Mouse (Mus musculus): ENCODE measurements around the gene Olfr281.

The Olfr281 gene

DNA sequence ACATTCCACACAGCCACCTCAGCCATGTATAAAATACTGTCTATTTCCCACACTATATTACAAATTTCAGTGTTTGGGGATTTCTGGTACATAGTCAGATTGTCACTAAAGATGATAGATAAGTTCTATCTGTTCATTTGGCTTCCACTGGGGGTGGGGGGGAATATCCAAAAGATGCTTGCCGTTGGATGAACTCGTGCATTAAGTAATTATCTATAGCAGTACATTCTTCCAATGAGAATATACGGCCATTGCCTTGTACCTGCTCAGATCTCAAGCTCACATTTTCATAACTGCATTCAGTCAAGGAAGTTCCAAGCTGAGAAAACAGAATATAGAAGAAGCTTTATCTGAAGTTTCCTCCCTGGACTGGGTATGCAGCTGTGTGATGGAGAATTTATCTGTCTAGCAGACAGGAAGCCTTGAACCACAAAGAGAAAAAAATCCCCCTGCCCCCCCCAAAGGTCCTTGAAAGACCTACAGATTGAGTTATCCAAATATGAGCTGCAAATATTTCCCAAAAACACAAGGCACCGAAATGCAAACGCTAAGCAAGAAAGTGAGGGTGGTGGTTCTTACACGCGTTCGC is 34.1 kb downstream of the Olfr281 start:
- DNase-seq, result no peak

DNA sequence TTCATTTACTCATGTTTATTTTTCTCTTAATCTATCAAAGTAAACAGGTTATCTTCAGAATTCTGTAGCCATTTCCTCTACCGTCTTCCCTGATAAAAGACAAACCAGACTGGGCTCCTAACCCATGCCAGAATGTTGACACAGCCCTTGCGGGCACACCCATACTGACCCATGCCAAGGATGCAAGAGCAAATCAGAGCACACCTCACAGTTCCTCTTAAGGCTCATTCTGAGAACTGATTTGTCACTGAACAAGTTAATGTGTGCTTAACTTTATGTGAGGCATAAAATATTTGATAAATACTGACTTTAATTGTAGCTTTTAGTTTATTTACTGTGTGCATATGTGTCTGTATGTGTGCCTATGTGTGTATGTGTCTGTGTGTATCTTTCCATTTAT is 38.9 kb downstream of the Olfr281 start:
- no peak for DNase-seq

DNA sequence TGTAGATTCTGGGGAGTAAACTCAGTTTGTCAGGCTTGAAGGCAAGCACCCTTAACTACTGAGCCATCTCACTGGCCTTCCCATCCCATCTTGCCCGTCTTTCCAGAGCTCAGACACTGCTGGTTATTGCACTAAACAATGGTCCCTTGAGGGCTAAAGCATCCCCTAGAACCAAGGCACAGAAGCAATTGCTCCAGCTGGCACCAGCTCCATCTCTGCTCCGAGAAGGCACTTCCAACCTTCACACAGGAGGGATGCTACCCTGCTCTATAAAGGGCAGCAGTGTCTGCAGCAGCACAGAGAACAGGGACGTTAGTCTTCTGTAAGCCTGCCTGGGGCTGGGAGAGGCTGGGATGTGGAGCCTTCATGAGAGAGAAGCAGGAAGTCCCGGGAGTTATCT is 39.7 kb downstream of the Olfr281 start, which contains the start of gene Olfr279:
Olfr279 (plus strand) TSS at position 301 of the 400 bp plus-strand sequence.
- DNase-seq, result no peak

DNA sequence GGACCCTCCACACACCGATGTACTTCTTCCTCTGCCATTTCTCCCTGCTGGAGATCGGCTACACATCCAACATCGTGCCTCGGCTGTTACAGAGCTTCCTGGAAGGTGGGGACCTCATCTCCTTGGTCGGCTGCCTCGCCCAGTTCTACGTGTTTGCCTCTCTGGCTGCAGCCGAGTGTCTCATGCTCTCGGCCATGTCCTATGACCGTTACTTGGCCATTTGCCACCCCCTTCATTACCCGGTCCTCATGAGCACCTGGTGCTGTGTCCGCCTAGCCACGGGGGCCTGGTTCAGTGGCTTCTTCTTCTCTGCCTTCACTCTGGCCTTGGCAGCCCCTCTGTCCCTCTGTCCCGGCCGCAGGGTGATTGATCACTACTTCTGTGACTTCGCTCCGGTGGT is 45.2 kb downstream of the Olfr281 start:
- DNase-seq, result no peak

DNA sequence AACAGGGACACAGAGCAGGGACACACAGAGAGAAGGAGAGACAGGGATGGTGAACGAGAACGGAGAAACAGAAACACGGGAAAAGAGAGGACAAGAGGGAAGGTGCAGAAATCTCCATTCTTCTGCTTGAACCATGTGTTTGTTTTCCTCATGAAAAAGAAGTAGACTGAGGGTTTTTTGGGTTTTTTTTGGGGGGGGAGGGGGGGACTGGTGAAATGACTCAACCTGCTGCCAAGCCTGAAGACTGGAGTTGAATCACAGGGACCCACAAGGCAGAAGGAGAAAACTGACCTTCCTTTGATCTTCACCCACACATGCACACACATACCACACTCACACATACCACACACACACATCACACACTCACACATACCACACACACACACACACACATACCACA is 50.9 kb downstream of the Olfr281 start:
- DNase-seq, result no peak

DNA sequence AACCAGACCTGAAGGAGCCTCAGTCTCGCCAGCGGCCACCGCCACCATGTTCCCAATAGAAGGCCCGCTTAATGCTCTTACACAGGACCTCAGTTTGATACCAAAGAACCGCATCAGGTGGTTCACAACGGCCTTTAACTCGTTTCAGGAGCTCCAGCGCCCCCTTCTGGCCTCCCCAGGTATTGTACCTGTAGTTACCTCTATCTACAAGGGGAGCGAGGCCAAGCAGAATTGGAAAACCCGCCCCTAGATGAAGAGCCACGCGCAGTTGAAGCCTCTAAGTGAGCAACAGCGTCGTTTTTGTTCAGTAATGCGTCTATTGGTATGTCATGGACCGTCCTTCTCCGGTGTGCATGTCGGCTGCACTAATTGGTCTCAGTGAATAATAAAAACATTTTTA is 52.1 kb downstream of the Olfr281 start:
- no peak for DNase-seq

DNA sequence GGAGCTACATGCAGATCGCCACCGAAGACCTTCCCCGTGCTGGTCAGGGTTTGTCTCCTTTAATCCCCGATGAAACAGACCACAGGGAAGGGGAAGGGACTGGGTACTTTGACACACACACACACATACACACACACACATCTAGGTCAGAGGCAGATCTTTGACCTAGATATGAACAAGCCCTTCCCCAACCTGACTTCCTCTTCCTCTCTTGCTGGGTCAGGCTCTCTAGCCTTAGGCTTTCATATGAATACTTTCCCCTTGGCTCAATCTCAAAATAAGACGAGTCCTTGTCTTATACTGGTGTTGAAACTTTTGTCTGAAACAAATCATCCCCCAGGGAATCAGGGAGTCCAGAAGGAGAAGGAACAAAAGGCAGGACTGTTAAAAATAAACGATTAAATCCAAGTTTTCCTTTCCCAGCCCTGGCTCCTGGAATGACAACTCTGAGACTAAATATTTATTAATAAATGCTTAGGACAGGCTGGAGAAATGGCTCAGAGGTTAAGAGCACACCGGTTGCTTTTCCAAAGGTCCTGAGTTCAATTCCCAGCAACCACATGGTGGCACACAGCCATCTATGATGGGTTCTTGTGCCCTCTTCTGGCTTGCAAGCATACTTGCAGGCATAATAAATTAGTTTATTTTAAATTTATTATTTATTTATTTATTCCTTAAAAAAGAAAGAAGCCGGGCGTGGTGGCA is 54.0 kb downstream of the Olfr281 start:
- no peak for DNase-seq

DNA sequence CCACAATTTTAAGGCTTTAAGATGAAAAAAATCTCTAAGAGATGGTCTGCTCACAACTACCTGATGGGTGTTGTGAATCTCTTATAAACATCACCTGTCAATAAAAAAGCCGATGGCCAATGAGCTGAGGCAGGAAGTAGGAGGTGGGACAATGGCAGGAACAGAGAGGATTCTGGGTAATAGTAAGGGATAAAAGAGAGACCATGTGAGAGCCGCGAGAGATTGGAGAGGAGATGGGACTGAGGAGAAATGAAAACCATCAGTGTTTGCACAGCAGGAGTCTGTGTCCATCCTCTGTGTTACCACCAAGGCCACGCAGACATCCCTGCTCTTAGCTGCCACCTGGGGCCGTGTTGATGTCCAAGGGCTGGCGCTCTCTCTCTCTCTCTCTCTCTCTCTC is 54.9 kb downstream of the Olfr281 start:
- DNase-seq, result no peak

DNA sequence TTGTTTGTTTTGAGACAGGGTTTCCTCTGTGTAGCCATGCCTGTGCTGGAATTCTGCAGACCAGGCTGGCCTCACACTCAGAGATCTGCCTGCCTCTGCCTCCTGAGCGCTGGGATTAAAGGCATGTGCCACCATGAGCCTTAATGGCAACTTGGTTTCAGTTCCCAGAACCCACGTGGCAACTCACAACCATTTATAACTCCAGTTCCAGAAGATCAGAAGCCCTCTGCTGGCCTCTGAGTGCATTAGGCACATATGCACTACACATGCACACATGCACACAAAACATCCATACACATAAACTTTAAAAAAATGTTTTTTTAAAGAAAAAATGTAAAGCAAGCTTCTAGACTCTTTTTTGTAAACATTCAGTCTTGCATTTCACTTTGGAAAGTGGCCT is 57.0 kb downstream of the Olfr281 start:
- DNase-seq, result no peak
